9 mouse cellular contexts compared by ENCODE assay signal in the genomic region with DNA sequence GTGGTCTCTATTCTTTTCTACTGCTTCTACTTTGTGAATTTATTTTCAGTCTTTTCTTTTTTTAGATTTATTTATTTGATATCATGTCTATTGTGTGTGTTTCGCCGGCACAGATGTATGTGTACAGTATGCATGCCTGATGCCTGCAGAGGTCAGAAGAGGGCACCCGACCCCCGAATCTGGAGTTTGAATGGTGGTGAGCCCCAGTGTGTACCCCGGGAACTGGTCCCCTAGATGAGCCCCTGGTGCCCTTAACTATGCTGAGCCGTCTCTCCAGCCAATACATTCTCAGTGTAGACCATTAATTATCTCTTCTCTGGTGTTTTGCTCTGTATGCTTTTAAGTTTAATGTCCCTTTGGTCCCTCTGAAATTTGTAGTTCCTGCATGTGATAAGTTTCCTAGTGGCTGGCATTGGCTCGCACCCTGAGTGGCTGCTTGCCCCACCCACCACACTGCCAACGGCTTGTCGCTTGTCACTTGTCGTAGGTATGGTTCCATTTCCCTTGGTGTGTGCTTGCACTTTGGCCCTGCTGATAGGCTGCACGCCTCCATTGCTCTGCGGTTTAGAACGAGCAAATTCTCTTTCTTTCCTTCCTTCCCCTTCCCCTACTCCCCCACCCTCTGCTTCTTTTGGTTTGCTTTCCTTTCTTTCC. TPM values are rescaled to one million over a fixed set of nuclear protein-coding genes. Genes with fewer than 3 reads are reported as not detected.
DNase-seq lines count a peak whose midpoint lies in the region; ATAC-seq and TF ChIP-seq lines count a peak whose summit lies in the region.
"Had no signal": no experiment of that assay in that cellular context is flagged by ENCODE, and none has a peak within 500 bp of the region (broad histone marks: within the 10 kb centered on the region; RNA-seq: fewer than 3 reads in every experiment).

No protein-coding gene starts in this region.

- 88% methylated on average over 13 of the region's 13 CpGs for WGBS in forebrain, embryonic 10.5 days
- WGBS in forebrain, embryonic 16.5 days: 75% methylated on average over 13 of the region's 13 CpGs
- WGBS in kidney, postnatal 0 days: 43% methylated on average over 13 of the region's 13 CpGs
- WGBS in hindbrain, postnatal 0 days: 70% methylated on average over 13 of the region's 13 CpGs
- WGBS in neural tube, embryonic 14.5 days: 70% methylated on average over 13 of the region's 13 CpGs

- H3K27me3 ChIP-seq in forebrain, embryonic 10.5 days (ENCODE audit: poor library complexity, severe bottlenecking): no peaks in the 10 kb centered on the region
- H3K27me3 ChIP-seq in forebrain, embryonic 16.5 days (replicated peaks; ENCODE audit: control insufficient read depth, insufficient read depth, low read length): no peaks in the 10 kb centered on the region
- no peaks in the 10 kb centered on the region for H3K27me3 ChIP-seq in kidney, postnatal 0 days (ENCODE audit: insufficient read depth, low read length)
- no peaks in the 10 kb centered on the region for H3K27me3 ChIP-seq in hindbrain, postnatal 0 days (ENCODE audit: insufficient read depth, low read length)
- H3K27me3 ChIP-seq in neural tube, embryonic 14.5 days (ENCODE audit: control insufficient read depth, insufficient read depth, low read length): no peaks in the 10 kb centered on the region

- no peak overlapping the region for H3K4me2 ChIP-seq in forebrain, embryonic 16.5 days (ENCODE audit: low read length)
- H3K4me2 ChIP-seq in kidney, postnatal 0 days (ENCODE audit: low read length): 0 out of 2 replicates have a peak overlapping the region, but pooled peaks have one; percentile 3
- no peak overlapping the region for H3K4me2 ChIP-seq in hindbrain, postnatal 0 days (ENCODE audit: low read depth, low read length)
- H3K4me2 ChIP-seq in neural tube, embryonic 14.5 days (ENCODE audit: low read depth, low read length): no peak overlapping the region

- no peak overlapping the region for H3K4me3 ChIP-seq in forebrain, embryonic 10.5 days
- H3K4me3 ChIP-seq in forebrain, embryonic 16.5 days (replicated peaks; ENCODE audit: low read length): no peak overlapping the region
- no peak overlapping the region for H3K4me3 ChIP-seq in kidney, postnatal 0 days (replicated peaks; ENCODE audit: low read depth, low read length)
- H3K4me3 ChIP-seq in hindbrain, postnatal 0 days (ENCODE audit: low read length): no peak overlapping the region
- H3K4me3 ChIP-seq in neural tube, embryonic 14.5 days (ENCODE audit: low read depth, low read length): no peak overlapping the region
- H3K4me3 ChIP-seq: megakaryocyte, embryonic 14.5 days had no signal

- peak overlapping the region; percentile 56; the same call in 1 of the 2 replicates for H3K27ac ChIP-seq in forebrain, embryonic 10.5 days
- H3K27ac ChIP-seq in forebrain, embryonic 16.5 days (ENCODE audit: low read length): no peak overlapping the region
- H3K27ac ChIP-seq in kidney, postnatal 0 days: peak overlapping the region; percentile 84
- peak overlapping the region; percentile 62 for H3K27ac ChIP-seq in hindbrain, postnatal 0 days
- peak overlapping the region; percentile 64 for H3K27ac ChIP-seq in neural tube, embryonic 14.5 days (ENCODE audit: low read depth, low read length)

- no peak for ATAC-seq in forebrain, embryonic 16.5 days
- peak; percentile 1; the same call in 1 of the 2 replicates for ATAC-seq in kidney, postnatal 0 days (replicated peaks; ENCODE audit: low FRiP score, low read depth)
- no peak for ATAC-seq in hindbrain, postnatal 0 days
- no peak for ATAC-seq in neural tube, embryonic 14.5 days (ENCODE audit: low read depth)

- no peak for TF ChIP-seq CTCF in kidney, postnatal 0 days (IDR thresholded peaks at IDR 0.05; ENCODE audit: low read depth)
- TF ChIP-seq CTCF in hindbrain, postnatal 0 days (IDR thresholded peaks at IDR 0.05; ENCODE audit: low read depth): no peak

- DNase-seq in forebrain, embryonic 10.5 days (ENCODE audit: extremely low spot score, low spot score): no peak
- DNase-seq in kidney, postnatal 0 days (ENCODE audit: low spot score): no peak
- DNase-seq in kidney, adult 8-10 months: no peak
- DNase-seq in hindbrain, postnatal 0 days (ENCODE audit: low spot score): no peak
- no peak for DNase-seq in testis, postnatal 14 days (ENCODE audit: low spot score)
- no peak for DNase-seq in adrenal gland, adult 18-20 months (ENCODE audit: low spot score in 2 of 2)

- H3K4me1 ChIP-seq in forebrain, embryonic 10.5 days: peaks cover 66% of the 10 kb centered on the region
- H3K4me1 ChIP-seq in forebrain, embryonic 16.5 days (replicated peaks; ENCODE audit: control insufficient read depth, insufficient read depth, low read length): peaks cover 51% of the 10 kb centered on the region
- H3K4me1 ChIP-seq in kidney, postnatal 0 days (replicated peaks; ENCODE audit: insufficient read depth, low read length): peaks cover 68% of the 10 kb centered on the region
- H3K4me1 ChIP-seq in hindbrain, postnatal 0 days (ENCODE audit: insufficient read depth, low read length): peaks cover 38% of the 10 kb centered on the region
- peaks cover 56% of the 10 kb centered on the region for H3K4me1 ChIP-seq in neural tube, embryonic 14.5 days (ENCODE audit: control insufficient read depth, insufficient read depth, low read length)

- peaks cover 25% of the 10 kb centered on the region for H3K36me3 ChIP-seq in forebrain, embryonic 10.5 days (replicated peaks)
- H3K36me3 ChIP-seq in forebrain, embryonic 16.5 days (ENCODE audit: control insufficient read depth, insufficient read depth): peaks cover 5% of the 10 kb centered on the region; the same call in 1 of the 2 replicates
- H3K36me3 ChIP-seq in kidney, postnatal 0 days (ENCODE audit: insufficient read depth, low read length): no peaks in the 10 kb centered on the region
- H3K36me3 ChIP-seq in hindbrain, postnatal 0 days (ENCODE audit: insufficient read depth, low read length): no peaks in the 10 kb centered on the region
- H3K36me3 ChIP-seq in neural tube, embryonic 14.5 days (ENCODE audit: control insufficient read depth, insufficient read depth, low read length): no peaks in the 10 kb centered on the region; the same call in 1 of the 2 replicates

- no peak overlapping the region for H3K9ac ChIP-seq in forebrain, embryonic 16.5 days (replicated peaks; ENCODE audit: low read depth, low read length)
- H3K9ac ChIP-seq in kidney, postnatal 0 days (ENCODE audit: low read depth, low read length): no peak overlapping the region
- no peak overlapping the region for H3K9ac ChIP-seq in hindbrain, postnatal 0 days (replicated peaks; ENCODE audit: low read length)
- H3K9ac ChIP-seq in neural tube, embryonic 14.5 days (replicated peaks; ENCODE audit: low read depth, low read length): no peak overlapping the region

- H3K9me3 ChIP-seq in forebrain, embryonic 10.5 days: no peaks in the 10 kb centered on the region
- no peaks in the 10 kb centered on the region for H3K9me3 ChIP-seq in forebrain, embryonic 16.5 days (ENCODE audit: control insufficient read depth, low read length)
- H3K9me3 ChIP-seq in kidney, postnatal 0 days (replicated peaks; ENCODE audit: low read length): no peaks in the 10 kb centered on the region
- no peaks in the 10 kb centered on the region for H3K9me3 ChIP-seq in hindbrain, postnatal 0 days (ENCODE audit: low read length)
- no peaks in the 10 kb centered on the region for H3K9me3 ChIP-seq in neural tube, embryonic 14.5 days (ENCODE audit: control insufficient read depth, low read length)
- H3K9me3 ChIP-seq: megakaryocyte, embryonic 14.5 days had no signal

RNA-seq across cellular contexts. Expression of a gene that starts 31.7 kb away (rescaled TPM):
- 13.9 and 16.2 TPM in 2 replicates for polyA plus RNA-seq in forebrain, embryonic 10.5 days (2016; fragmentation: Nextera tagmentation; extraction: Ambion mirVana)
- 56.8 and 57.8 TPM in 2 replicates for polyA plus RNA-seq in forebrain, embryonic 16.5 days (2015; fragmentation: Nextera tagmentation; extraction: Ambion mirVana)
- 13.3 and 13.5 TPM in 2 replicates for polyA plus RNA-seq in kidney, postnatal 0 days (2015; fragmentation: Nextera tagmentation; extraction: Ambion mirVana)
- total RNA-seq in hindbrain, postnatal 0 days (2014; rRNA removed): 36.2 and 40.9 TPM in 2 replicates
- 18.6 and 19.0 TPM in 2 replicates for polyA plus RNA-seq in hindbrain, postnatal 0 days (2015; fragmentation: Nextera tagmentation; extraction: Ambion mirVana)
- polyA plus RNA-seq in neural tube, embryonic 14.5 days (2014; fragmentation: Nextera tagmentation; extraction: Ambion mirVana): 17.1 and 23.6 TPM in 2 replicates
- total RNA-seq in adrenal gland, adult 18-20 months (2021): 10 to 100 TPM; 12.7 to 14.6 TPM

RNA-seq across cellular contexts. Expression of a gene that starts 55.6 kb away (rescaled TPM):
- 2.4 and 2.6 TPM in 2 replicates for polyA plus RNA-seq in forebrain, embryonic 10.5 days (2016; fragmentation: Nextera tagmentation; extraction: Ambion mirVana)
- polyA plus RNA-seq in forebrain, embryonic 16.5 days (2015; fragmentation: Nextera tagmentation; extraction: Ambion mirVana): 4.6 and 5.6 TPM in 2 replicates
- polyA plus RNA-seq in kidney, postnatal 0 days (2015; fragmentation: Nextera tagmentation; extraction: Ambion mirVana): 2.9 TPM in 2 replicates
- total RNA-seq in hindbrain, postnatal 0 days (2014; rRNA removed): 16.4 and 19.4 TPM in 2 replicates
- 0.98 and 0.99 TPM in 2 replicates for polyA plus RNA-seq in hindbrain, postnatal 0 days (2015; fragmentation: Nextera tagmentation; extraction: Ambion mirVana)
- polyA plus RNA-seq in neural tube, embryonic 14.5 days (2014; fragmentation: Nextera tagmentation; extraction: Ambion mirVana): 2.4 and 2.6 TPM in 2 replicates
- 1 to 10 TPM; 2.9 to 3.7 TPM for total RNA-seq in adrenal gland, adult 18-20 months (2021)
